Mouse (Mus musculus) inflammation-experienced regulatory T-cells, adult 16 weeks (primary cell): Measurements from ENCODE around the gene Reep3. TPM values are rescaled to one million over a fixed set of nuclear protein-coding genes. Genes with fewer than 3 reads are reported as not detected.

Experiments
- polyA plus RNA-seq: library from polyadenylated mRNA; unstranded; fragments of 100-300 nt; shearing (Covaris generic); gene quantifications from one replicate; pipeline ENCODE4 v1.2.1, GENCODE M21; 2017

Reep3 gene
- polyA plus RNA-seq = 7.4 TPM

GRCm38 (mm10) chr10:67096621-67097436 is at the start of gene Reep3:
Gene Reep3, minus strand, starts transcription at chr10:67096945.

GRCm38 (mm10) chr10:67095798-67096620 is 736 bp downstream of the Reep3 start, which contains the start of gene Jmjd1c:
Gene Jmjd1c, plus strand, starts transcription at chr10:67096125.

Other genes starting within 250 kb of the Reep3 start
- 44.4 TPM for gene Jmjd1c, start 820 bp downstream of the Reep3 start, polyA plus RNA-seq
- gene Nrbf2, start 188.4 kb upstream of the Reep3 start, polyA plus RNA-seq = 57.4 TPM